Mouse (Mus musculus): ENCODE data around the gene Fut1.

- TF ChIP-seq CTCF (IDR thresholded peaks at IDR 0.05; ENCODE audit: low read depth, low read length) (no peak), POLR2A (IDR thresholded peaks at IDR 0.05; ENCODE audit: insufficient read depth, low read length) (no peak)
These were observed 7.6 kb downstream of the Fut1 start for GRCm38 (mm10) chr7:45624718-45625117.

Measured in ES-Bruce4 (cell line).